Mouse (Mus musculus) heart, embryonic 12.5 days (tissue): ENCODE measurements at regions not wholly inside any gene's neighbourhood (a gene's known extent, or its start where the extent isn't known, plus 50 kb on each side); places are given as distances from the start of the nearest gene placed in this dataset.

ENCODE experiments used
- ATAC-seq: fragments of 200-750 bp; cut with Nextera tagmentation; 2 replicates; pipeline ENCODE4 v1.8.0; 2017; ENCODE audit warnings: moderate TSS enrichment, moderate library complexity; ENCODE audit not compliant: insufficient number of reproducible peaks, low FRiP score
- H3K27ac ChIP-seq: fragments of 300-500 bp; sonication (generic); 2 replicates; pipeline ENCODE4 v1.5.1; 2016; ENCODE audit warnings: mild to moderate bottlenecking, moderate library complexity; ENCODE audit not compliant: poor library complexity, severe bottlenecking
- H3K27me3 ChIP-seq: fragments of 300-500 bp; sonication (generic); replicated peaks from 2 replicates; pipeline ENCODE4 v1.6.1; 2016; ENCODE audit warnings: mild to moderate bottlenecking, moderate library complexity
- H3K36me3 ChIP-seq: fragments of 300-500 bp; sonication (generic); 2 replicates; pipeline ENCODE4 v1.6.1; 2016; ENCODE audit warnings: mild to moderate bottlenecking, moderate library complexity
- H3K4me1 ChIP-seq: fragments of 300-500 bp; sonication (generic); replicated peaks from 2 replicates; pipeline ENCODE4 v1.6.1; 2016; ENCODE audit warnings: mild to moderate bottlenecking
- H3K4me2 ChIP-seq: fragments of 300-500 bp; sonication (generic); 2 replicates; pipeline ENCODE4 v1.6.1; 2016; ENCODE audit warnings: mild to moderate bottlenecking, moderate library complexity
- H3K4me3 ChIP-seq: fragments of 300-500 bp; sonication (generic); 2 replicates; pipeline ENCODE4 v1.5.1; 2016; ENCODE audit warnings: mild to moderate bottlenecking
- H3K9ac ChIP-seq: fragments of 300-500 bp; sonication (generic); 2 replicates; pipeline ENCODE4 v1.6.1; 2016; ENCODE audit warnings: mild to moderate bottlenecking, moderate library complexity
- H3K9me3 ChIP-seq: fragments of 300-500 bp; sonication (generic); replicated peaks from 2 replicates; pipeline ENCODE4 v1.6.1; 2016; ENCODE audit warnings: mild to moderate bottlenecking, moderate library complexity
- WGBS: fragments of 180-500 bp; shearing (Covaris S2); methylation state at CpG from one replicate; pipeline ENCODE4 v1.1.7; 2016; 5-methylcytosine and 5-hydroxymethylcytosine counted together

- H3K4me2 ChIP-seq, result no peak overlapping the region
- no peak overlapping the region for H3K27ac ChIP-seq
- H3K9me3 ChIP-seq, result no peaks in the 10 kb centered on the region
- no peaks in the 10 kb centered on the region for H3K27me3 ChIP-seq
- ATAC-seq, result no peak
- peaks cover 29% of the 10 kb centered on the region for H3K4me1 ChIP-seq
- no peaks in the 10 kb centered on the region for H3K36me3 ChIP-seq
- no peak overlapping the region for H3K4me3 ChIP-seq
- 96% methylated on average over 4 of the region's 4 CpGs for WGBS
- H3K9ac ChIP-seq, result no peak overlapping the region
Observed at GRCm38 (mm10) chr13:107829861-107830260, 214.4 kb upstream of the Smim15 start.

- H3K27me3 ChIP-seq, result no peaks in the 10 kb centered on the region
- no peak overlapping the region for H3K27ac ChIP-seq
- H3K4me2 ChIP-seq, result no peak overlapping the region
- no peak overlapping the region for H3K4me3 ChIP-seq
- no peaks in the 10 kb centered on the region for H3K9me3 ChIP-seq
- no peak overlapping the region for H3K9ac ChIP-seq
- no peak for ATAC-seq
- H3K36me3 ChIP-seq, result no peaks in the 10 kb centered on the region
- peaks cover 23% of the 10 kb centered on the region for H3K4me1 ChIP-seq
- WGBS, result 84% methylated on average over 4 of the region's 4 CpGs
Observed at GRCm38 (mm10) chr13:107825636-107826035, 218.6 kb upstream of the Smim15 start.

- ATAC-seq, result no peak
- no peak overlapping the region for H3K27ac ChIP-seq
- peaks cover 28% of the 10 kb centered on the region for H3K4me1 ChIP-seq
- H3K36me3 ChIP-seq, result no peaks in the 10 kb centered on the region
- no peaks in the 10 kb centered on the region for H3K27me3 ChIP-seq
- H3K4me3 ChIP-seq, result no peak overlapping the region
- H3K9me3 ChIP-seq, result no peaks in the 10 kb centered on the region
- no peak overlapping the region for H3K4me2 ChIP-seq
- 80% methylated on average over 1 of the region's 1 CpGs for WGBS
- no peak overlapping the region for H3K9ac ChIP-seq
Observed at GRCm38 (mm10) chr13:107823342-107823741, 220.9 kb upstream of the Smim15 start.

- no peaks in the 10 kb centered on the region for H3K36me3 ChIP-seq
- no peak overlapping the region for H3K27ac ChIP-seq
- H3K4me1 ChIP-seq, result peaks cover 28% of the 10 kb centered on the region
- no peaks in the 10 kb centered on the region for H3K9me3 ChIP-seq
- no peaks in the 10 kb centered on the region for H3K27me3 ChIP-seq
- H3K4me3 ChIP-seq, result no peak overlapping the region
- H3K4me2 ChIP-seq, result no peak overlapping the region
- ATAC-seq, result no peak
- no peak overlapping the region for H3K9ac ChIP-seq
- 49% methylated on average over 2 of the region's 2 CpGs for WGBS
Observed at GRCm38 (mm10) chr13:107822198-107822597, 222.0 kb upstream of the Smim15 start.

GRCm38 (mm10) chr13:107813562-107814161 is 230.6 kb upstream of the Smim15 start:
- Histone ChIP-seq H3K9me3 (no peaks in the 10 kb centered on the region), H3K9ac (no peak overlapping the region), H3K27me3 (no peaks in the 10 kb centered on the region), H3K4me2 (no peak overlapping the region), H3K4me1 (peaks cover 10% of the 10 kb centered on the region), H3K36me3 (no peaks in the 10 kb centered on the region), H3K27ac (no peak overlapping the region), H3K4me3 (no peak overlapping the region)
- WGBS, result 65% methylated on average over 9 of the region's 9 CpGs
- ATAC-seq, result no peak

GRCm38 (mm10) chr13:107812014-107812413 is 232.2 kb upstream of the Smim15 start:
- H3K36me3 ChIP-seq, result no peaks in the 10 kb centered on the region
- 60% methylated on average over 5 of the region's 5 CpGs for WGBS
- H3K27ac ChIP-seq, result no peak overlapping the region
- H3K9ac ChIP-seq, result no peak overlapping the region
- no peak for ATAC-seq
- H3K4me2 ChIP-seq, result no peak overlapping the region
- peaks cover 10% of the 10 kb centered on the region for H3K4me1 ChIP-seq
- no peak overlapping the region for H3K4me3 ChIP-seq
- H3K9me3 ChIP-seq, result no peaks in the 10 kb centered on the region
- H3K27me3 ChIP-seq, result no peaks in the 10 kb centered on the region

GRCm38 (mm10) chr13:107810802-107811192 is 233.4 kb upstream of the Smim15 start:
- no peaks in the 10 kb centered on the region for H3K36me3 ChIP-seq
- no peak for ATAC-seq
- H3K27ac ChIP-seq, result no peak overlapping the region
- 65% methylated on average over 9 of the region's 9 CpGs for WGBS
- no peak overlapping the region for H3K9ac ChIP-seq
- peaks cover 10% of the 10 kb centered on the region for H3K4me1 ChIP-seq
- no peak overlapping the region for H3K4me2 ChIP-seq
- H3K4me3 ChIP-seq, result no peak overlapping the region
- H3K9me3 ChIP-seq, result no peaks in the 10 kb centered on the region
- H3K27me3 ChIP-seq, result no peaks in the 10 kb centered on the region

GRCm38 (mm10) chr13:107810060-107810801 is 234.0 kb upstream of the Smim15 start:
- Histone ChIP-seq H3K4me2 (no peak overlapping the region), H3K4me1 (peaks cover 10% of the 10 kb centered on the region), H3K27me3 (no peaks in the 10 kb centered on the region), H3K4me3 (no peak overlapping the region), H3K27ac (no peak overlapping the region), H3K9ac (no peak overlapping the region), H3K36me3 (no peaks in the 10 kb centered on the region), H3K9me3 (no peaks in the 10 kb centered on the region)
- 70% methylated on average over 9 of the region's 9 CpGs for WGBS
- ATAC-seq, result no peak

- no peaks in the 10 kb centered on the region for H3K9me3 ChIP-seq
- no peaks in the 10 kb centered on the region for H3K27me3 ChIP-seq
- H3K4me1 ChIP-seq, result peaks cover 8% of the 10 kb centered on the region
- ATAC-seq, result no peak
- no peak overlapping the region for H3K4me3 ChIP-seq
- H3K9ac ChIP-seq, result no peak overlapping the region
- no peaks in the 10 kb centered on the region for H3K36me3 ChIP-seq
- no peak overlapping the region for H3K4me2 ChIP-seq
- 90% methylated on average over 2 of the region's 2 CpGs for WGBS
- no peak overlapping the region for H3K27ac ChIP-seq
Observed at GRCm38 (mm10) chr13:107808961-107809360, 235.3 kb upstream of the Smim15 start.

- no peak for ATAC-seq
- Histone ChIP-seq H3K9me3 (no peaks in the 10 kb centered on the region), H3K4me1 (peaks cover 7% of the 10 kb centered on the region), H3K9ac (no peak overlapping the region), H3K4me2 (no peak overlapping the region), H3K36me3 (no peaks in the 10 kb centered on the region), H3K27me3 (no peaks in the 10 kb centered on the region), H3K4me3 (no peak overlapping the region), H3K27ac (no peak overlapping the region)
- WGBS, result 91% methylated on average over 1 of the region's 1 CpGs
Observed at GRCm38 (mm10) chr13:107804418-107804817, 239.8 kb upstream of the Smim15 start.

GRCm38 (mm10) chr13:107799199-107799945 is 244.9 kb upstream of the Smim15 start:
- Histone ChIP-seq H3K27ac (no peak overlapping the region), H3K9me3 (no peaks in the 10 kb centered on the region)

More at GRCm38 (mm10) chr13:107799199-107799945, 244.9 kb upstream of the Smim15 start:
- Histone ChIP-seq H3K4me1 (peaks cover 23% of the 10 kb centered on the region), H3K27me3 (no peaks in the 10 kb centered on the region), H3K4me2 (no peak overlapping the region), H3K9ac (no peak overlapping the region), H3K36me3 (no peaks in the 10 kb centered on the region), H3K4me3 (no peak overlapping the region)
- 39% methylated on average over 13 of the region's 13 CpGs for WGBS
- no peak for ATAC-seq
